Mouse (Mus musculus): ENCODE results near the gene Gdpd4. TPM values are rescaled to one million over a fixed set of nuclear protein-coding genes. Genes with fewer than 3 reads are reported as not detected.

Gdpd4 gene
- polyA plus RNA-seq (2014; fragmentation: Nextera tagmentation; extraction: Ambion mirVana), result not detected in 2 replicates

DNA sequence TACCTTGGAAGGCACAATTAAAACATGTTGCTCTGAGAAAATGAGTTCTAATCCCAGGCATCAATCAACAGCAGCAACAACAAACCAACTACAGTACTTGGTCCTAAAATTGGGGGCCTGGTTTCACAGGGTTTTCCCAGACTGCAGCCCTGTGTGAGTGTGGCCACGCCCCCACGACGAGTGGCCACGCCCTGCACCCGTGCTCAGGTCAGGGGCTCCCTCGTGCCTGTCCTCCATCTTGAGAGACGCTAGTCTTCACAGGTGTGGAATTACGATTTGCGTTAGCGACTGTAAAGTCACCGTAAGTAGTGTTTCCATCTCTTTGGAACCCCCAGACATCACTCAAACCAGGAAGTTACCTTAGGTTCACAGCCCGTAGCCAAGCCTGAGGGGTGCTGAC, at the start of gene Gdpd4:
Gdpd4 (plus strand) TSS at position 214 of the 400 bp plus-strand sequence.
- no peaks in the 10 kb centered on the region for H3K27me3 ChIP-seq (replicated peaks; ENCODE audit: control insufficient read depth, insufficient read depth, low read length)
- no peaks in the 10 kb centered on the region for H3K36me3 ChIP-seq (ENCODE audit: control insufficient read depth, insufficient read depth, low read length)
- no peaks in the 10 kb centered on the region for H3K9me3 ChIP-seq (ENCODE audit: control insufficient read depth, low read length)
- no peak within 1 kb of the TSS for H3K4me2 ChIP-seq (ENCODE audit: low read length)
- H3K4me3 ChIP-seq (ENCODE audit: low read depth, low read length), result no peak within 1 kb of the TSS
- no peak within 1 kb of the TSS for H3K9ac ChIP-seq (ENCODE audit: low read length)
- H3K27ac ChIP-seq (ENCODE audit: low read depth), result no peak within 1 kb of the TSS
- H3K4me1 ChIP-seq (replicated peaks; ENCODE audit: control insufficient read depth, insufficient read depth, low read length), result no peaks in the 10 kb centered on the region
- DNase-seq (ENCODE audit: low spot score) (no peak), ATAC-seq (replicated peaks; ENCODE audit: low FRiP score, low TSS enrichment, low read depth) (no peak)
- 78% methylated on average over 12 of the region's 12 CpGs for WGBS

DNA sequence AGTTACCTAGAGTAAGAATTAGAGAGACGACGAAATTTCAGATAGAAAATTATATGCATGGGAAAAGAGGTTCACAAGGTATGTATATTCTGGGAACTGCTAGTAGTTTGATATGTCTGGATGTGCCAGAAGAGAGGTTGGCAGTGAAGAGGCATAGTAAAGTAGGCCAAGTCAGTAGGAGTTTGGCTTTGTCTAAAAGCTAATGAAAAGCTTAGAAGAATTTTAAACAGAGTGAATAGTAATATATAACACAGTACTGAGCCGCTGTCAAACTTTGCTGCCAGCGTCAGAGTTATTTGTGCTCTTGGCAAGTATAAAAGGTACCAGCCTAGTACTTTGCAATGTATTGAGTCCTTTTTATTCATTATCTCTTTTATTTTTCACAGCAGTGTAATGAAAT, 47.4 kb upstream of the Gdpd4 start:
- Histone ChIP-seq H3K27ac (ENCODE audit: low read depth) (no peak overlapping the region), H3K9ac (ENCODE audit: low read length) (no peak overlapping the region), H3K27me3 (replicated peaks; ENCODE audit: control insufficient read depth, insufficient read depth, low read length) (no peaks in the 10 kb centered on the region), H3K9me3 (ENCODE audit: control insufficient read depth, low read length) (no peaks in the 10 kb centered on the region), H3K36me3 (ENCODE audit: control insufficient read depth, insufficient read depth, low read length) (no peaks in the 10 kb centered on the region), H3K4me2 (ENCODE audit: low read length) (no peak overlapping the region), H3K4me3 (ENCODE audit: low read depth, low read length) (no peak overlapping the region), H3K4me1 (replicated peaks; ENCODE audit: control insufficient read depth, insufficient read depth, low read length) (no peaks in the 10 kb centered on the region)
- ATAC-seq (replicated peaks; ENCODE audit: low FRiP score, low TSS enrichment, low read depth) (no peak), DNase-seq (ENCODE audit: low spot score) (no peak)
- WGBS, result 87% methylated on average over 4 of the region's 4 CpGs

DNA sequence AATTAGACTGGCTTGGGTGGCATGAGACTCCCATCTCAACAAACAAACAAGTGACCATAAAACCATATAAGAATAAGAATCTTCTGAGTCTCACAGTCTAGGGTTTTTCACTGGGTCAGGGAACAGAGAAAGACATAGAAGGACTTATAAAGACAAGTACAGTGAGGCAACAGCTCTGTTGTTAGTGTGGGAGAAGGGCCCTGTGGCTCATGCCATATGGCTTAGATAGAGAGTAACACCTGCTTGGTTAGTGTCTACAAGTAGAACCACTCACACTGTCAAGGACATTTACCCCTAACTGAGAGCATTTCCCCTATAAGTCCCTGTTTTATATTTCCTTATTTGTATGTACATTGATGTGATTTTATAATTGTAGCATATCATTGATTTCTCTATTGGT, 46.4 kb upstream of the Gdpd4 start:
- Histone ChIP-seq H3K9me3 (ENCODE audit: control insufficient read depth, low read length) (no peaks in the 10 kb centered on the region), H3K27ac (ENCODE audit: low read depth) (no peak overlapping the region), H3K4me1 (replicated peaks; ENCODE audit: control insufficient read depth, insufficient read depth, low read length) (no peaks in the 10 kb centered on the region), H3K9ac (ENCODE audit: low read length) (no peak overlapping the region), H3K4me3 (ENCODE audit: low read depth, low read length) (no peak overlapping the region), H3K36me3 (ENCODE audit: control insufficient read depth, insufficient read depth, low read length) (no peaks in the 10 kb centered on the region), H3K4me2 (ENCODE audit: low read length) (no peak overlapping the region), H3K27me3 (replicated peaks; ENCODE audit: control insufficient read depth, insufficient read depth, low read length) (no peaks in the 10 kb centered on the region)
- no peak for DNase-seq (ENCODE audit: low spot score)
- no peak for ATAC-seq (replicated peaks; ENCODE audit: low FRiP score, low TSS enrichment, low read depth)

DNA sequence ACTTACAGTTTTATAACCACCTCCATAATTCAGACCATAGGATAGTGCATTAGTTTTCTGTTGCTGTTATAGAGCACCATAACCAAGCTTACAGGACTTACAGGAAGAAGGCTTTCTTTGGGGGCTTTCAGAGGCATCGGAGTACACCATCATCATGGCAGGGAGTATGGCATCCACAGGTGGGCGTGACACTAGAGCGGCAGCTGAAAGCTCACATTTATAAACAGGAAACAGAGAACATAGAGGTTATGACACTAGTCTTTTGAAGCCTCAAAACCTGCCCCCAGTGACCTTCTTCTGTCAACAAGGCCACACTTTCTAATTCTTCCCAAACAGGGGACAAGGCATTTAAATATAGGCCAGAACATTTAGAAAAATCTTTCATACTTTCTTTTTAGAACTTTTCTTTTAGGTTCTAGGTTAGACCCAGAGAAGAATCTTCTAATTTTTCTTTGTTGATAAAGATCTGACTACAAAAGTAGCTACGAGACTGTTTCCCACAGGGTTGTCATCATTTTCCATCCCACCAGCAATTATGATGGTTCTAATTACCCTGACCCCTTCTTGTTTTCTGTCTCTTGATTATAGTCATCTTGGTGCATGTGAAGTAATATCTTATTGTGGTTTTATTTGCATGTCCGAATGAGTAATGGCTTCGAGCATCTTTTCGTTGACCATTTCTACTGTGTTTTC, 41.8 kb upstream of the Gdpd4 start:
- Histone ChIP-seq H3K27ac (ENCODE audit: low read depth) (no peak overlapping the region), H3K4me1 (replicated peaks; ENCODE audit: control insufficient read depth, insufficient read depth, low read length) (no peaks in the 10 kb centered on the region), H3K9ac (ENCODE audit: low read length) (no peak overlapping the region), H3K4me2 (ENCODE audit: low read length) (no peak overlapping the region), H3K36me3 (ENCODE audit: control insufficient read depth, insufficient read depth, low read length) (no peaks in the 10 kb centered on the region), H3K27me3 (replicated peaks; ENCODE audit: control insufficient read depth, insufficient read depth, low read length) (no peaks in the 10 kb centered on the region), H3K4me3 (ENCODE audit: low read depth, low read length) (no peak overlapping the region), H3K9me3 (ENCODE audit: control insufficient read depth, low read length) (no peaks in the 10 kb centered on the region)
- ATAC-seq (replicated peaks; ENCODE audit: low FRiP score, low TSS enrichment, low read depth) (no peak), DNase-seq (ENCODE audit: low spot score) (no peak)
- 81% methylated on average over 7 of the region's 7 CpGs for WGBS

DNA sequence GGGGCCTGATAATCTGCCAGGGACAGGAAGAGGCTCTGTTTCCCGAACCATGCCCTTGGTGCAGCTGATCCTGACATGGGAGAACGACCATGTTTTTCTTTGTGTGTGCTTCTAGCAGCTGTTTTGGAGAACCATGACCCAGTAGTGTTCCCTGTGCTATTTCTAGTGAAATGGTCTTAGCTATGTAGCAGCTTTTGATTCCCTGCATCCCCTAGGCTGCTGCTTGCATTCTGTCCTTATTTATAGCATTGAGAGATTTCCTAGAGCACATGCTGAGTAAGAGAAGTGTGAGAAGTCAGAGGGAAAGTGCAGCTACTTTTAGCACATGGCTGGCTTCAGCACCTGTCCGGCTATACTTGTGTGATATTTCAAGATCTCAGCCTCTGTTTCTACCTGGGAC, 8.1 kb upstream of the Gdpd4 start:
- Histone ChIP-seq H3K4me1 (replicated peaks; ENCODE audit: control insufficient read depth, insufficient read depth, low read length) (no peaks in the 10 kb centered on the region), H3K36me3 (ENCODE audit: control insufficient read depth, insufficient read depth, low read length) (peaks cover 4% of the 10 kb centered on the region; the same call in 1 of the 2 replicates), H3K4me2 (ENCODE audit: low read length) (no peak overlapping the region), H3K9ac (ENCODE audit: low read length) (no peak overlapping the region), H3K27ac (ENCODE audit: low read depth) (no peak overlapping the region), H3K27me3 (replicated peaks; ENCODE audit: control insufficient read depth, insufficient read depth, low read length) (no peaks in the 10 kb centered on the region), H3K9me3 (ENCODE audit: control insufficient read depth, low read length) (no peaks in the 10 kb centered on the region), H3K4me3 (ENCODE audit: low read depth, low read length) (no peak overlapping the region)
- ATAC-seq (replicated peaks; ENCODE audit: low FRiP score, low TSS enrichment, low read depth), result no peak
- WGBS, result 74% methylated on average over 3 of the region's 3 CpGs
- no peak for DNase-seq (ENCODE audit: low spot score)

DNA sequence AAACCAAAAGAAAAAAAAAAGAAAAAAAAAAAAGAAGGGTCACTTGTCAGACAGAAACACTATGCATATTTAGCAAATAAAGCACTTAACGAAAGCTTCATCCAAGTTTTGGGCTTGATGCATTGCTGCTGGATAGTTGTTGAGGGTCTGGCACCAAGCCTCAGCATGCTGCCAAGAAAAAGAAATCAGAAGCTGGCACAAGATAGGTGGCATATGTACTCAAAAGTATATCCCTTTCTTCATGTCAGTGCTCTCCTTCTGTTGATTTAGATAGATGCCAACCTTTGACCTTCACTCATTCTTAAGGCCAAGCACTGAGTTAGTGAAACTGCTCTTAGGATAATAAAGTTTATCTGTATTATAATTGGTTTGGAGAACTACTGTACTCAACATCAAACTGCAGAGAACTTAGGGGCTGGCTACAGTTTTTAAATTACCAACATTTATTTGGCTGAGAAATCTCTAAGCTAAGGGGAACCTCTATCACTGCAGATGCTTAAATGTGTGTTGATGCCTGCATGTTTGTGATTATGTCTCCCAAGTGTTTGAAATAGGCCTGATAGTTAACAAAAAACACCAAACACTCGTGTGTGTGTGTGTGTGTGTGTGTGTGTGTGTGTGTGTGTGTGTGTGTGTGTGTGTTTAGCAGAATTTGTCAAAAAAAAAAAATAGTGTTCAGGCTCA, 4.8 kb upstream of the Gdpd4 start:
- Histone ChIP-seq H3K4me1 (replicated peaks; ENCODE audit: control insufficient read depth, insufficient read depth, low read length) (no peaks in the 10 kb centered on the region), H3K9me3 (ENCODE audit: control insufficient read depth, low read length) (no peaks in the 10 kb centered on the region), H3K36me3 (ENCODE audit: control insufficient read depth, insufficient read depth, low read length) (peaks cover 4% of the 10 kb centered on the region; the same call in 1 of the 2 replicates), H3K4me3 (ENCODE audit: low read depth, low read length) (no peak overlapping the region), H3K4me2 (ENCODE audit: low read length) (no peak overlapping the region), H3K9ac (ENCODE audit: low read length) (no peak overlapping the region), H3K27me3 (replicated peaks; ENCODE audit: control insufficient read depth, insufficient read depth, low read length) (no peaks in the 10 kb centered on the region), H3K27ac (ENCODE audit: low read depth) (no peak overlapping the region)
- DNase-seq (ENCODE audit: low spot score) (no peak), ATAC-seq (replicated peaks; ENCODE audit: low FRiP score, low TSS enrichment, low read depth) (no peak)
- WGBS, result 78% methylated on average over 2 of the region's 2 CpGs

DNA sequence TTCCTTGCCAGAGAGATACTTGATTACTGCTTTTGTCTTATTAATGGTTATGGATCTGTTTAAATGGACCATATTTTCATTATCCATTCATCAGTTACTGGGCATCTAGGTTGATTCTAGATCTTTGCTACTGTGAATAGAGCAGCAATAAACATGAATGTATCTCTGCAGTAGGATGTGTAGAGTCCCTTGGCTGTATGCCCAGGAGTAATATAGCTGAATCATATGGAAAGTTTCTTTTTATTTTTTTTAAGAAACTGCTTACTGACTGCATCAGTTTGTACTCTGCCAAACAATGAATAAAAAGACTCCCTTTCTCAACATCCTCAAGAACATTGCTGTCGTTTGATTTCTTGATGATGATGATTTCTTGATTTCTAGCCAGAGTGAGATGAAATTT, 6.1 kb downstream of the Gdpd4 start:
- no peak overlapping the region for H3K27ac ChIP-seq (ENCODE audit: low read depth)
- no peaks in the 10 kb centered on the region for H3K27me3 ChIP-seq (replicated peaks; ENCODE audit: control insufficient read depth, insufficient read depth, low read length)
- no peaks in the 10 kb centered on the region for H3K9me3 ChIP-seq (ENCODE audit: control insufficient read depth, low read length)
- no peak overlapping the region for H3K9ac ChIP-seq (ENCODE audit: low read length)
- H3K4me1 ChIP-seq (replicated peaks; ENCODE audit: control insufficient read depth, insufficient read depth, low read length), result no peaks in the 10 kb centered on the region
- ATAC-seq (replicated peaks; ENCODE audit: low FRiP score, low TSS enrichment, low read depth) (no peak), DNase-seq (ENCODE audit: low spot score) (no peak)
- H3K36me3 ChIP-seq (ENCODE audit: control insufficient read depth, insufficient read depth, low read length), result no peaks in the 10 kb centered on the region
- 60% methylated on average over 1 of the region's 1 CpGs for WGBS
- H3K4me2 ChIP-seq (ENCODE audit: low read length), result no peak overlapping the region
- H3K4me3 ChIP-seq (ENCODE audit: low read depth, low read length), result no peak overlapping the region

DNA sequence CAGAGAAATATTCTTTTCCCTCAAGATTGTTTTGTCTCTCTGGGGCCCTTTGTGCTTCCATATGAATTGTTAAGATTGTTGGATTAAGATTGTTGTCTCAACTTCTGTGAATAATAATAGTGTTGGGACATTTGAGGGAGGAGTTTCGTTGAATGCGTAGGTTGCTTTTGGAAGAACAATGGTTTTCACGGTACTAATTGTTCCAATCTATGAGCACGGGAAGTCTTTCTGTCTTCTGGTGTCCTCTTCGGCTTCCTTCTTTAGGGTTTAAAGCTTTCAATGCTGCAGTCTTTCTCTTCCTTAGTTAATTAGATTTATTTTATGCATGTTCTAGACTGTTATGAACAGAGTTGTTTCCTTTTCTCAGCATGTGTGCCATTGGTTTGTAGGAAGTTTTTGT, 7.2 kb downstream of the Gdpd4 start:
- Histone ChIP-seq H3K4me2 (ENCODE audit: low read length) (no peak overlapping the region), H3K4me1 (replicated peaks; ENCODE audit: control insufficient read depth, insufficient read depth, low read length) (no peaks in the 10 kb centered on the region), H3K9ac (ENCODE audit: low read length) (no peak overlapping the region), H3K27me3 (replicated peaks; ENCODE audit: control insufficient read depth, insufficient read depth, low read length) (no peaks in the 10 kb centered on the region), H3K4me3 (ENCODE audit: low read depth, low read length) (no peak overlapping the region), H3K9me3 (ENCODE audit: control insufficient read depth, low read length) (no peaks in the 10 kb centered on the region), H3K27ac (ENCODE audit: low read depth) (no peak overlapping the region), H3K36me3 (ENCODE audit: control insufficient read depth, insufficient read depth, low read length) (no peaks in the 10 kb centered on the region)
- DNase-seq (ENCODE audit: low spot score) (no peak), ATAC-seq (replicated peaks; ENCODE audit: low FRiP score, low TSS enrichment, low read depth) (no peak)
- WGBS, result 88% methylated on average over 5 of the region's 5 CpGs

DNA sequence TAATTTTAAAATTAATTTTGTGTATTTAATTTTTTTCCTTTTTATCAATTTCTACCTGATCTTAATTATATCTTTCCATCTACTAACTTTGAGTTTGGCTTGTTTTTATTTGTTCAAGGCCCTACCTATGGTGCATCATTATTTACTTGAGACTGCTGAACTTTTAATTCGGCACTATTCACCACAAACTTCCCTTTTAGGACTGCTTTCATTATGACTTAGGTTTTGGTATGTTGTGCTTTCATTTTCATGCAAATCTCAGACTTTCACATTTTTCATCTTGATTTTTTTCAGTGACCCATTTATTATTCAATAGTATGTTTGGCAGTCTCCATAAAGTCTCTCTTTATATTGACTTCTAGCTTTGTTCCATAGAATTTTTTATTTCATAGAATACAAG, 24.7 kb downstream of the Gdpd4 start:
- Histone ChIP-seq H3K4me3 (ENCODE audit: low read depth, low read length) (no peak overlapping the region), H3K4me2 (ENCODE audit: low read length) (no peak overlapping the region), H3K4me1 (replicated peaks; ENCODE audit: control insufficient read depth, insufficient read depth, low read length) (no peaks in the 10 kb centered on the region), H3K27ac (ENCODE audit: low read depth) (no peak overlapping the region), H3K36me3 (ENCODE audit: control insufficient read depth, insufficient read depth, low read length) (no peaks in the 10 kb centered on the region), H3K27me3 (replicated peaks; ENCODE audit: control insufficient read depth, insufficient read depth, low read length) (no peaks in the 10 kb centered on the region), H3K9me3 (ENCODE audit: control insufficient read depth, low read length) (no peaks in the 10 kb centered on the region), H3K9ac (ENCODE audit: low read length) (no peak overlapping the region)
- DNase-seq (ENCODE audit: low spot score) (no peak), ATAC-seq (replicated peaks; ENCODE audit: low FRiP score, low TSS enrichment, low read depth) (no peak)
- 88% methylated on average over 1 of the region's 1 CpGs for WGBS

Data from intestine, embryonic 14.5 days (tissue).